Mouse (Mus musculus) spleen, adult 2 months (tissue): ENCODE results near the gene Ankrd53. TPM values are rescaled to one million over a fixed set of nuclear protein-coding genes. Genes with fewer than 3 reads are reported as not detected.

ENCODE experiments used
- DNase-seq, 2 experiments: peaks; one replicate each; pipeline versions ENCODE4 v3.0.0 to v3.0.0-alpha.2; 2012 to 2021; ENCODE audit warnings: low spot score in 2 of 2, low read depth in 1 of 2
- H3K27ac ChIP-seq: fragments of 200-500 bp; 2 replicates; pipeline ENCODE4 v1.5.1; 2012; ENCODE audit warnings: low read length, inconsistent platforms; ENCODE audit not compliant: insufficient read depth
- H3K27me3 ChIP-seq: fragments of 200-500 bp; 2 replicates; pipeline ENCODE4 v1.6.1; 2012; ENCODE audit warnings: mild to moderate bottlenecking, moderate library complexity, low read length, inconsistent platforms; ENCODE audit not compliant: control insufficient read depth, insufficient read depth
- H3K36me3 ChIP-seq: fragments of 200-500 bp; 2 replicates; pipeline ENCODE4 v1.6.1; 2012; ENCODE audit warnings: mild to moderate bottlenecking, low read length, inconsistent platforms; ENCODE audit not compliant: control insufficient read depth, insufficient read depth
- H3K4me1 ChIP-seq: fragments of 200-500 bp; 2 replicates; pipeline ENCODE4 v1.6.1; 2011; ENCODE audit warnings: inconsistent platforms; ENCODE audit not compliant: control insufficient read depth, insufficient read depth, insufficient read length
- H3K4me3 ChIP-seq: fragments of 200-500 bp; 2 replicates; pipeline ENCODE4 v1.5.1; 2011; ENCODE audit warnings: mild to moderate bottlenecking, inconsistent platforms; ENCODE audit not compliant: insufficient read depth, insufficient read length; ENCODE audit errors: extremely low read depth
- CTCF ChIP-seq: fragments of 200-500 bp; IDR thresholded peaks from 2 replicates; pipeline ENCODE4 v1.5.1; 2011; ENCODE audit warnings: mild to moderate bottlenecking, inconsistent platforms; ENCODE audit not compliant: insufficient read depth, insufficient read length, insufficient replicate concordance; ENCODE audit errors: extremely low read depth
- POLR2A ChIP-seq: fragments of 200-500 bp; IDR thresholded peaks from 2 replicates; pipeline ENCODE4 v1.6.1; 2011; ENCODE audit warnings: low read depth, low read length, inconsistent platforms
- WGBS: fragments of 180-500 bp; shearing (Covaris S2); methylation state at CpG from one replicate; pipeline ENCODE4 v1.1.7; 2018; 5-methylcytosine and 5-hydroxymethylcytosine counted together
- polyA plus RNA-seq: library from polyadenylated mRNA; depleted of rRNA; stranded (reverse); fragments of >200 nt; gene quantifications from 2 replicates; pipeline ENCODE4 v1.2.3, GENCODE M21; 2012

The Ankrd53 gene
- polyA plus RNA-seq, 1 experiment, result not detected

- H3K4me1 ChIP-seq, result no peaks in the 10 kb centered on the region
- DNase-seq, result no peak
- H3K27me3 ChIP-seq, result no peaks in the 10 kb centered on the region; the same call in 1 of the 2 replicates
- TF ChIP-seq POLR2A (no peak), CTCF (no peak)
- H3K36me3 ChIP-seq, result no peaks in the 10 kb centered on the region
- H3K4me3 ChIP-seq, result no peak overlapping the region
- no peak overlapping the region for H3K27ac ChIP-seq
- 60% methylated on average over 4 of the region's 4 CpGs for WGBS
Observed at GRCm38 (mm10) chr6:83727178-83727577, 35.3 kb upstream of the Ankrd53 start.

- Histone ChIP-seq H3K4me3 (no peak overlapping the region), H3K36me3 (no peaks in the 10 kb centered on the region), H3K27ac (no peak overlapping the region), H3K4me1 (no peaks in the 10 kb centered on the region), H3K27me3 (no peaks in the 10 kb centered on the region; the same call in 1 of the 2 replicates)
- WGBS, result 55% methylated on average over 3 of the region's 3 CpGs
- peak in 1 of 2 experiments; percentile 12 for DNase-seq
- peak; percentile 6; the same call in 1 of the 2 replicates for TF ChIP-seq CTCF
- TF ChIP-seq POLR2A, result no peak
Observed at GRCm38 (mm10) chr6:83728488-83728887, 34.0 kb upstream of the Ankrd53 start.

GRCm38 (mm10) chr6:83729350-83729970 lies 33.0 kb upstream of the Ankrd53 start:
- no peaks in the 10 kb centered on the region for H3K4me1 ChIP-seq
- no peak overlapping the region for H3K4me3 ChIP-seq
- 28% methylated on average over 14 of the region's 14 CpGs for WGBS
- TF ChIP-seq CTCF (no peak), POLR2A (no peak)
- no peak for DNase-seq
- no peaks in the 10 kb centered on the region for H3K36me3 ChIP-seq
- no peaks in the 10 kb centered on the region; the same call in 1 of the 2 replicates for H3K27me3 ChIP-seq
- no peak overlapping the region for H3K27ac ChIP-seq

GRCm38 (mm10) chr6:83731128-83731527 lies 31.3 kb upstream of the Ankrd53 start:
- 29% methylated on average over 5 of the region's 5 CpGs for WGBS
- H3K27me3 ChIP-seq, result no peaks in the 10 kb centered on the region; the same call in 1 of the 2 replicates
- H3K4me3 ChIP-seq, result no peak overlapping the region
- no peaks in the 10 kb centered on the region for H3K36me3 ChIP-seq
- peak; percentile 15 to 62 for DNase-seq
- H3K4me1 ChIP-seq, result no peaks in the 10 kb centered on the region
- TF ChIP-seq POLR2A (no peak), CTCF (peak; percentile 83; the same call in 1 of the 2 replicates)
- H3K27ac ChIP-seq, result no peak overlapping the region

GRCm38 (mm10) chr6:83737311-83737710 lies 25.1 kb upstream of the Ankrd53 start:
- Histone ChIP-seq H3K36me3 (no peaks in the 10 kb centered on the region), H3K4me1 (no peaks in the 10 kb centered on the region), H3K4me3 (no peak overlapping the region), H3K27me3 (no peaks in the 10 kb centered on the region), H3K27ac (no peak overlapping the region)
- whole genome bisulfite sequencing, result 53% methylated on average over 13 of the region's 13 CpGs
- DNase-seq, result no peak
- TF ChIP-seq POLR2A, result no peak
- TF ChIP-seq CTCF, result no peak

- TF ChIP-seq POLR2A (no peak), CTCF (no peak)
- Histone ChIP-seq H3K27ac (no peak overlapping the region), H3K4me1 (no peaks in the 10 kb centered on the region), H3K27me3 (no peaks in the 10 kb centered on the region), H3K4me3 (no peak overlapping the region), H3K36me3 (no peaks in the 10 kb centered on the region)
- no peak for DNase-seq
- WGBS, result 6% methylated on average over 6 of the region's 6 CpGs
Observed at GRCm38 (mm10) chr6:83738596-83738995, 23.8 kb upstream of the Ankrd53 start.

GRCm38 (mm10) chr6:83742761-83743160 lies 19.7 kb upstream of the Ankrd53 start, which contains the start of gene Atp6v1b1:
Gene Atp6v1b1, plus strand, starts transcription at chr6:83742990.
- no peaks in the 10 kb centered on the region for H3K27me3 ChIP-seq
- no peak within 1 kb of the TSS for H3K27ac ChIP-seq
- H3K36me3 ChIP-seq, result no peaks in the 10 kb centered on the region
- no peak for DNase-seq
- H3K4me3 ChIP-seq, result no peak within 1 kb of the TSS
- 77% methylated on average over 5 of the region's 5 CpGs for WGBS
- no peaks in the 10 kb centered on the region for H3K4me1 ChIP-seq
- TF ChIP-seq POLR2A (no peak), CTCF (no peak)
